Mouse (Mus musculus) cerebral cortex, adult 2 months (tissue): Measurements from ENCODE around the gene Ttc12.

Source experiments
- WGBS: fragments of 180-500 bp; shearing (Covaris S2); methylation state at CpG from one replicate; pipeline ENCODE4 v1.1.7; 2018; 5-methylcytosine and 5-hydroxymethylcytosine counted together

The Ttc12 gene

GRCm38 (mm10) chr9:49485892-49486311 lies at the start of gene Ttc12:
TSS of gene Ttc12 (minus strand) at chr9:49486225.
- WGBS = 1% methylated on average over 18 of the region's 18 CpGs

- 61% methylated on average over 4 of the region's 4 CpGs for WGBS
Observed at GRCm38 (mm10) chr9:49534958-49535357, 48.9 kb upstream of the Ttc12 start.

DNA sequence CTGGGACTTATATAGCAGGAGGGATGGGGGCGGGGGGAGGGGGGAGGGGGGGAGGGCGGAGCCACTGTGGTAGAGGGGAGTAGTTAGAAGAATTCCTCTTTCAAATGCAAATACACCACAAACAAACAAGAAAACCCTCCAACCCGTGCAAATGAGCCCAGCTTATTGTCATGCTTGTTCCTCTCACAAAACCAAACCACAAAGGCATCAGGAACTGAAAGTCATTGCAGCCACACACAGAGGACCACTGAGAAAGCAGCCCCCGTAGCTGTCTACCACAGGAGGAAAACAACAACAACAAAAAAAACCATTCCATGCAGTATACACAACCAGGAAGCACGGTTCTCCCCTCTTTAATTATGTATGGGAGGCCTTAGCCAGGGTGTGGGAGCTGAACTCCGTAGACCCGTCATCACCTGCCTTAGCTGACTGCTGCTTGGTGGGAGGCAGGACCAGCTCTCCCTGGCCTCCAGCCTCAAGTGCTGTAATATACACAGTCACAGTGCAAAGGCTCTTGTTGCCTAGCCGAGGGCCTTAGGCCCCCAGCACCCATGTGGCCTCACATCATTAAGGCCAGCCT lies 48.0 kb upstream of the Ttc12 start:
- WGBS = 34% methylated on average over 8 of the region's 8 CpGs

DNA sequence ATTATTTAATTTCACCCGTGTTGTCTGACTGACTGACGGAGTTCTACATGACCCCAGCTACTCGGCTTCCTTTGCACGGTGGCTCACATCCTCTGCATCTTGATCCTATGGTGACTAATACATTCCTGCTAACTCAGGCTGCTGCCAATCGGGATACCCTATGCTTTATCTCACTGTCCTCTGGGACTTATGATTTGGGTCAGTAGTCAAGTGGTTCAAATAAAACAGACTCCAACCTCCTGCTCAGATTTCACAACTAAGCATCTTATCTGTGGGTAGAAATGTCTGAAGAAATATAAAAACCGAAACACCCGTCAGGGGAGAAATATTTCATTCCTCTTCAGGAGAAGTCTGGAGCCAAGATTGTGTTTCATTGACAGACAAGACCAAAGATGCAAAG lies 47.4 kb upstream of the Ttc12 start:
- 65% methylated on average over 7 of the region's 7 CpGs for WGBS

- 86% methylated on average over 6 of the region's 6 CpGs for WGBS
Observed at GRCm38 (mm10) chr9:49531833-49532232, 45.8 kb upstream of the Ttc12 start.

GRCm38 (mm10) chr9:49531257-49531656 lies 45.2 kb upstream of the Ttc12 start:
- 68% methylated on average over 7 of the region's 7 CpGs for WGBS

GRCm38 (mm10) chr9:49530739-49531138 lies 44.7 kb upstream of the Ttc12 start:
- 80% methylated on average over 4 of the region's 4 CpGs for WGBS

- 69% methylated on average over 8 of the region's 8 CpGs for WGBS
Observed at GRCm38 (mm10) chr9:49529366-49529959, 43.4 kb upstream of the Ttc12 start.

- 61% methylated on average over 10 of the region's 10 CpGs for WGBS
Observed at GRCm38 (mm10) chr9:49528943-49529342, 42.9 kb upstream of the Ttc12 start.

DNA sequence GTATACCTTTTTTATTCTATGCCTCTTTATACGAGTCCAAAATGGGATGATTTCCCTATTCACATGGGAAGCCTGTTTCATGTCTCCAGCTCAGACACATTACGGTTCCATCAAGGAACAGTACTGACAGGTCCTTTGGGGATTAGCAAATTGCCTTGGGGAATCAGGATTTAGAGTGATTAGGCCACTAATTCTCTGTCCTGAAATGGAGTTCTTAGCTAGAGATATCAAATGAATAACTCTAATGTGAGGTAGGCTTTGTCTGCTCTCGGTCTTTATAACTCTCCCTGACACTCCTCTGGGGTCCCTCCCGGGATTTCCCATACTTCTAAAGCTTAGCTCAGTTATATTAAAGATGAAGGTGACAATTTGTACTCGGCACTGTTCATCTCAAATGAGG lies 42.0 kb upstream of the Ttc12 start:
- WGBS = 86% methylated on average over 5 of the region's 5 CpGs

- WGBS = 58% methylated on average over 8 of the region's 8 CpGs
Observed at GRCm38 (mm10) chr9:49527340-49527739, 41.3 kb upstream of the Ttc12 start.

GRCm38 (mm10) chr9:49524721-49525120 lies 38.7 kb upstream of the Ttc12 start:
- 52% methylated on average over 9 of the region's 9 CpGs for WGBS

DNA sequence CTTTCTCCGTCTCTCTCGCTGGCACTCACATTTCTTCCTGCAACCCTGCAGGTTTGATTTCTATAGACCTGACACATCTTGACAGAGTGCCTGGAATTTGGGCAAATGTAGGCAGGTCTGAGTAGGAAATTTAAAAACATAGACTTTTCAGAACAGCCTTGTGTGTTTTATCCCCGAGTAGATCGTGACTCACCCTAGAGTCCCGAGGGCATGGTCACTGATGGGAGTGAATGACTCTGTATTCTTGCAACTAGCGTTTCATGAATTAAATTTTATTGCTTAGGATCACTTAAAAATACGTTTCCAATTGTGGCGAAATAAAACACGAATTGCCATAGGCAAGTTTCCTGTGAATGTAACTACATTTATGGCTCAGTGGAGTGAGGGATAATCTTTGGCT lies 37.9 kb upstream of the Ttc12 start:
- 69% methylated on average over 9 of the region's 9 CpGs for WGBS

DNA sequence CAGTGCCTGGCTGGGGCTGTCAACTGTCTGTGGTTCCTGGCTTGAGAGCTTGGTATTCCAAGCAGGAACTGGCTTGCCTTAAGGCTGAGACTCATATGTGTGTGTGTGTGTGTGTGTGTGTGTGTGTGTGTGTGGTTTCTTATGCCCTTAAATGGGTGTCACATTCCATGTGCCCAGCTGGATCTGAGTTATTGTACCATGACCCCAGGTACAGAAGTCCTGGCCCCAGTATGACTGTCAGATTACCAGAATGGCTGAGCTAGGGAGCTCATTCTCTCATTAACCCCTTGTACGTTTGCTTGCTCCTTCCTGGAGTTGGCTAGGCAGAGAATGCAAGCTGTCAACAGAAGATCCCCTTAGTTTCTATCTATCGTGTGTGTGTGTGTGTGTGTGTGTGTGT lies 28.3 kb upstream of the Ttc12 start:
- 72% methylated on average over 2 of the region's 2 CpGs for WGBS

GRCm38 (mm10) chr9:49510666-49511065 lies 24.6 kb upstream of the Ttc12 start:
- WGBS = 70% methylated on average over 4 of the region's 4 CpGs

DNA sequence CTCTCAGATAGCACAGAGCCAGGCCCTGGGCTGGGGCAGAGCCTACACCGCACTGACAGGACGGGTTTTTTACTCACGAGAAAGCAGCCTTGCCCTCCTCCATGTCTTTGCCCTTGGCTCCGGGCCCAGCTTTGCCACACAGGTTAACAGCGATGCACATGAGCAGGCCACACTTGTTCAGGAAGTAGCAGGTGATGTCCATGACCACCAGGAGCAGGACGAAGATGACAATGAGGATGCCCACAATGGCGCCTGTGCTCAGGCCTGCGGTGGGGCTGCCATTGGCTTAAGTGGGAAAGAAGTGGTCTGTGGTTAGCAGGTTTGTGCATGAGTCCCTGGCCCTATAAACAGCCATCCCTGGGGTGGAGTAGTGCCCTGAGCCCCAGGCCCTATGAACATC lies 23.6 kb upstream of the Ttc12 start:
- 90% methylated on average over 8 of the region's 8 CpGs for WGBS

DNA sequence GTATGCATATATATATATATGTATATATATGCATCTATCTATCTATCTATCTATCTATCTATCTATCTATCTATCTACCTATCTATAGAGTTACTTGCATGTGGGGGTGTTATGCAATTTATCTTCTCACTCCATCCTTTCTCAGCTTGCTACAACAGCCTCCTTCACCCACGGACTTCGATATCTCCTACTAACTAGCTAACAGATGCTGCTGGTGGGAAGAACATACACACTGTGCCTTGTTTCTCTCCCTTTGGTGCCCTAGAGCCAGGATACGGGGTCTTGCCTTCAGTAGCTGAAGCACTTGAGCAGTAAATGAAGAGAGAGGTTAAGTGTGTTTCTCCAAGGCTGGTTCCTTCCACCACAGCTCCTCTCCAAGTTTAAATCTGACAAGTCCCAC lies 23.1 kb upstream of the Ttc12 start:
- WGBS = 54% methylated on average over 3 of the region's 3 CpGs

DNA sequence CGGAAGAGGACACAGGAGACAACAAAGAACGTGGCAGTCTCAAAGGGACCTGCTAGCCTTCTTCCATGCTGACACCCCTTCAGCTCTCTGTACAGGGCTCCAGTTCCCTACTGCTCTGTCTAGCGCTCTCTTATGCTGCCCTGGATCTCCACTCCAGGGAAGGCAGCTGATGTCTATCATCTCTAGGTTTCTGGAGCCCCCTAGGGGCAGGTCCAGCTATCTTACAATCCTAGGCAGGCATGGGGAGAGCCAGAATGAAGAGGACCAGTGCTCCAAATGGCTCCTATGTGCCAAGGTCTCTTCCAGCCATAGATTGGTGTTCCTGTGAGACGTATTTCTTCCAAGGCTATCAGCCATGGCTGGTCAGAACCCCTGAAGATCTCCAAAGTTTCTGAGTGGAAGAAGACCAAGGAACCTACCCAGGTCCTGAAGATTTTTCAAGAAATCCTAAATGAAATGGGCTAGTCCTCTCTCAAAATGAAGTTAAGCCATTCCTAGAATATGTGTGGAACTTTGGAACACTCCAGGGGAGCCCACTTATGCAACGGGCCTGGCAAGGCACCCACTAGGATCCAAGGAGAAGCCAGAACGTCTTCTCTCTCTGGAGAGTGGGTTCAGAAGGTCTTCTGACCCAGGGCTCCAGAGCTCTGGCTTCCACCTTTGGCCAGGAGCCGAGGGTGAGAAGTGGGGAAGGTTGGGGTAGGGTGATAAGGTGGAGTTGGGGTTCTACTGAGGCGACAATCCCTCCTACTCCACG lies 22.0 kb upstream of the Ttc12 start:
- WGBS = 80% methylated on average over 9 of the region's 9 CpGs

- WGBS = 35% methylated on average over 5 of the region's 5 CpGs
Observed at GRCm38 (mm10) chr9:49504658-49505057, 18.6 kb upstream of the Ttc12 start.

DNA sequence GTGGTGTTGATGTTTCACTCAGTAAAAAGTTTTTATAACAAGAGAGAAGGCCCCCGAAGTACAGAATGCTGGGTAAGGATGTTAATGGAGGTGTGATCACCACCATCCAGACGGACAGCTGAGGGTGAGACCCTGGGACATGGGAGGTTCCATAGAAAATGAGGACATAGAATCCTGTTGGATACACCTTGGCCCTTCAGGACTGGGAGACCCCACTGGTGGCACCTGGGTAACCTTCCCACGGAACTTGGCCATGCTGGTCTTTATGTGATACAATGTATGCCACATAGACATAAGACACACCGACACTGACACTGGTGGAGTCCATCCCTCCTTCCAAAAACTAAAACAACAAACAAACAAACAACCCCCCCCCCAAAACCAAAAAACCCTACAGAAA lies 16.2 kb upstream of the Ttc12 start:
- 87% methylated on average over 4 of the region's 4 CpGs for WGBS

DNA sequence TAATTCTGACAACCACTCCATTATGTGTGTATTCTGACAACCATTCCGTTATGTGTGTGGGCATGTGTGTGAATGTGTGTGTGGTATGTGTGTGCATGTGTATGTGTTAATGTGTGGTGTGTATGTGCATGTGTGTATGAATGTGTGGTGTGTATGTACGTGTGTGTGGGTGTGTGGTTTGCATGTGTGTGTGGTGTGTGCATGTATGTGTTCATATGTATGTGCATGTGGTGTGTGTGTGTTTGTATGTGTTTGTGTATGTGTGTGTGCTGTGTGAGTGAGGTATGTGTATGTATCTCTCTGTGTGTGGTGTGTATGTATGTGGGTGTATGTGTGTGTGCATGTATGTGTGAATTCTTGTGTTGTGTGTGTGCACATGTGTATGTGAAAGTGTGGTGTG lies 13.9 kb upstream of the Ttc12 start:
- WGBS = 88% methylated on average over 2 of the region's 2 CpGs

DNA sequence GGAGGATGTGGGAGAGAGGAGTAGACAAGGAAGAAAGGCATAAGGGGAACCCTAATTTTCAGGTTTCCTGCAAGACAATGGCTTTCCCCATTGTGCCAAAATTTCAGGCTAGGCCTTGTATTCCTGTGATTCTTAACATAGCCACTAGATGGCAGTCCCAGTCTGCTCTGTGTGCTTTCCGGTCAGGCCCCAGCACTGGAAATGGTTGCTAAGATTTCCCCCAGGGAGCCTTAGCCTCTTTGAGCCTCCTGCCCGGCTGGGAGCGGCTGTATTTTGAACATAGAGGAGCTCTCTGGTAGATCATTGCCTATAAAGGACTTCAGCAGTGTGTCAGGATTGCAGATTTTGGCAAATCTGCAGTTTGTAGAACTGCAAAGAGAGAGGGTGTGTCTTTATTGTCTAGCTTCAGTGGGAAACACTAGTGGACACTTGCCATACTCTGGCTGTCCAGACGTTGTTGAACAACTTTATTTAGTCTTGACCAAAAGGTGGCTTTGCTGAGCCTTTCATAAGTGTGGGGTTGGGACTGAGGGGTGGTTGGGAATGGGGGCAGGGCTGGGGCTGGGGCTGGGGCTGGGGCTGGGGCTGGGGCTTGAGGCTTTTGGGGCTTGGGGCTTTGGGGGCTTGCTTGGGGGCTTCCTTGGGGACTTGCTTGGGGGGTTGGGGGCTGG lies 8.1 kb upstream of the Ttc12 start:
- under 1% methylated on average over 4 of the region's 4 CpGs for WGBS

DNA sequence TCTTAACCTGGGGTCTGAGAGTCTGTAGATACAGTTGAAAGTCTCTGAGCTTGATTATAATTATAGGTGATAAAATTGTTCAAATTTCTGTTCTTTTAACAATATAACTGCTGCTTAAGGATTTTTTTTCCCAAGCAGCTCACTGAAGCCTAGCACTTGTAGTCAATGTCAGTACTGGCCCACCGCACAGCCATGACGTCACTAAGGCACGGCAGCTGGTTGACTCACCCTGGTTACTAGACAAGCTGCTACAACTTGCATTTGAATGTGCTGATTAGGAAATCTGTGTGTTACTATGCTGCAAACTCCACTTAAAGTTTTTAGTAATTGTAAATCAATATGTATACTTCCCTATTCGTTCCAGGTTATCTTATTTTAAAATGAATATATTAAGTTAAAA lies 4.6 kb upstream of the Ttc12 start:
- 34% methylated on average over 4 of the region's 4 CpGs for WGBS
